Mouse (Mus musculus) heart, embryonic 11.5 days (tissue): ENCODE results near the gene Slc6a9. TPM values are rescaled to one million over a fixed set of nuclear protein-coding genes. Genes with fewer than 3 reads are reported as not detected.

ENCODE experiments used
- ATAC-seq: fragments of 200-750 bp; cut with Nextera tagmentation; replicated peaks from 2 replicates; pipeline ENCODE4 v1.8.0; 2017; ENCODE audit warnings: moderate library complexity; ENCODE audit not compliant: insufficient number of reproducible peaks, low FRiP score, low TSS enrichment
- H3K27ac ChIP-seq: fragments of 300-500 bp; sonication (generic); 2 replicates; pipeline ENCODE4 v1.5.1; 2014; ENCODE audit warnings: mild to moderate bottlenecking, low read depth, low read length
- H3K27me3 ChIP-seq: fragments of 300-500 bp; sonication (generic); 2 replicates; pipeline ENCODE4 v1.6.1; 2014; ENCODE audit warnings: mild to moderate bottlenecking, low read length, mixed read lengths; ENCODE audit not compliant: control insufficient read depth, insufficient read depth
- H3K36me3 ChIP-seq: fragments of 300-500 bp; sonication (generic); 2 replicates; pipeline ENCODE4 v1.6.1; 2014; ENCODE audit warnings: mild to moderate bottlenecking, low read length, moderate library complexity, mixed read lengths; ENCODE audit not compliant: control insufficient read depth, insufficient read depth
- H3K4me1 ChIP-seq: fragments of 300-500 bp; sonication (generic); 2 replicates; pipeline ENCODE4 v1.6.1; 2014; ENCODE audit warnings: low read length; ENCODE audit not compliant: control insufficient read depth, insufficient read depth
- H3K4me2 ChIP-seq: fragments of 300-500 bp; sonication (generic); 2 replicates; pipeline ENCODE4 v1.6.1; 2014; ENCODE audit warnings: mild to moderate bottlenecking, moderate library complexity
- H3K4me3 ChIP-seq: fragments of 300-500 bp; sonication (generic); 2 replicates; pipeline ENCODE4 v1.5.1; 2014; ENCODE audit warnings: low read depth, low read length
- H3K9ac ChIP-seq: fragments of 300-500 bp; sonication (generic); 2 replicates; pipeline ENCODE4 v1.6.1; 2014; ENCODE audit warnings: mild to moderate bottlenecking, low read depth, low read length, moderate library complexity
- H3K9me3 ChIP-seq: fragments of 300-500 bp; sonication (generic); replicated peaks from 2 replicates; pipeline ENCODE4 v1.6.1; 2016; ENCODE audit warnings: low read length; ENCODE audit not compliant: control insufficient read depth
- WGBS: fragments of 180-500 bp; shearing (Covaris S2); extraction: QIAGEN DNeasy Blood & Tissue Kit; methylation state at CpG from one replicate; pipeline ENCODE4 v1.1.7; 2014; ENCODE audit not compliant: insufficient replicate concordance; 5-methylcytosine and 5-hydroxymethylcytosine counted together
- polyA plus RNA-seq: library from polyadenylated mRNA; unstranded; fragments of >200 nt; fragmentation: Nextera tagmentation; extraction: Ambion mirVana; gene quantifications from 2 replicates; pipeline ENCODE4 v1.2.1, GENCODE M21; 2014

Slc6a9 gene
- polyA plus RNA-seq, 1 experiment from 2014 or later: 15.2 TPM

GRCm38 (mm10) chr4:117869317-117869716, 35.0 kb downstream of the Slc6a9 start:
- 75% methylated on average over 9 of the region's 9 CpGs for WGBS
- Histone ChIP-seq H3K27me3 (peaks cover 6% of the 10 kb centered on the region; the same call in 1 of the 2 replicates), H3K9ac (no peak overlapping the region), H3K4me3 (no peak overlapping the region), H3K27ac (no peak overlapping the region), H3K4me1 (peaks cover 11% of the 10 kb centered on the region), H3K9me3 (no peaks in the 10 kb centered on the region), H3K4me2 (no peak overlapping the region), H3K36me3 (no peaks in the 10 kb centered on the region)
- no peak for ATAC-seq

- peaks cover 11% of the 10 kb centered on the region for H3K4me1 ChIP-seq
- no peak overlapping the region for H3K27ac ChIP-seq
- no peaks in the 10 kb centered on the region for H3K36me3 ChIP-seq
- no peak for ATAC-seq
- H3K4me3 ChIP-seq: no peak overlapping the region
- H3K9me3 ChIP-seq: no peaks in the 10 kb centered on the region
- no peak overlapping the region for H3K4me2 ChIP-seq
- H3K9ac ChIP-seq: no peak overlapping the region
- 53% methylated on average over 1 of the region's 1 CpGs for WGBS
- H3K27me3 ChIP-seq: peaks cover 6% of the 10 kb centered on the region; the same call in 1 of the 2 replicates
Measured at GRCm38 (mm10) chr4:117870437-117870836, 36.1 kb downstream of the Slc6a9 start.

- H3K9ac ChIP-seq: no peak overlapping the region
- 44% methylated on average over 7 of the region's 7 CpGs for WGBS
- H3K4me3 ChIP-seq: no peak overlapping the region
- peaks cover 11% of the 10 kb centered on the region for H3K4me1 ChIP-seq
- peaks cover 4% of the 10 kb centered on the region; the same call in 1 of the 2 replicates for H3K27me3 ChIP-seq
- H3K36me3 ChIP-seq: no peaks in the 10 kb centered on the region
- H3K27ac ChIP-seq: no peak overlapping the region
- H3K9me3 ChIP-seq: no peaks in the 10 kb centered on the region
- ATAC-seq: peak; percentile 29; the same call in 1 of the 2 replicates
- peak overlapping the region; percentile 71 for H3K4me2 ChIP-seq
Measured at GRCm38 (mm10) chr4:117871787-117872186, 37.5 kb downstream of the Slc6a9 start.

- Histone ChIP-seq H3K4me1 (peaks cover 11% of the 10 kb centered on the region), H3K9me3 (no peaks in the 10 kb centered on the region), H3K27ac (no peak within 1 kb of the TSS), H3K36me3 (peaks cover 3% of the 10 kb centered on the region; the same call in 1 of the 2 replicates), H3K27me3 (peaks cover 4% of the 10 kb centered on the region; the same call in 1 of the 2 replicates), H3K9ac (peak within 1 kb of the TSS; percentile 39; the same call in 1 of the 2 replicates), H3K4me2 (peak within 1 kb of the TSS; percentile 71), H3K4me3 (peak within 1 kb of the TSS; percentile 34)
- WGBS: 9% methylated on average over 14 of the region's 14 CpGs
- ATAC-seq: peak; percentile 24; the same call in 1 of the 2 replicates
Measured at GRCm38 (mm10) chr4:117872471-117872886, 38.2 kb downstream of the Slc6a9 start, which contains the start of gene Ccdc24. Ccdc24 (minus strand) TSS chr4:117872557.

GRCm38 (mm10) chr4:117873615-117874014, 39.3 kb downstream of the Slc6a9 start:
- H3K4me2 ChIP-seq: no peak overlapping the region
- 88% methylated on average over 9 of the region's 9 CpGs for WGBS
- H3K36me3 ChIP-seq: peaks cover 5% of the 10 kb centered on the region; the same call in 1 of the 2 replicates
- peaks cover 11% of the 10 kb centered on the region; the same call in 1 of the 2 replicates for H3K4me1 ChIP-seq
- H3K4me3 ChIP-seq: no peak overlapping the region
- peaks cover 4% of the 10 kb centered on the region; the same call in 1 of the 2 replicates for H3K27me3 ChIP-seq
- ATAC-seq: no peak
- H3K27ac ChIP-seq: no peak overlapping the region
- no peaks in the 10 kb centered on the region for H3K9me3 ChIP-seq
- H3K9ac ChIP-seq: no peak overlapping the region

- no peak for ATAC-seq
- no peaks in the 10 kb centered on the region for H3K27me3 ChIP-seq
- WGBS: 57% methylated on average over 10 of the region's 10 CpGs
- H3K4me3 ChIP-seq: no peak overlapping the region
- no peaks in the 10 kb centered on the region for H3K4me1 ChIP-seq
- H3K27ac ChIP-seq: no peak overlapping the region
- no peaks in the 10 kb centered on the region for H3K9me3 ChIP-seq
- no peak overlapping the region for H3K4me2 ChIP-seq
- peaks cover 9% of the 10 kb centered on the region for H3K36me3 ChIP-seq
- peak overlapping the region; percentile 28; the same call in 1 of the 2 replicates for H3K9ac ChIP-seq
Measured at GRCm38 (mm10) chr4:117878301-117878700, 44.0 kb downstream of the Slc6a9 start.

GRCm38 (mm10) chr4:117878703-117879102, 44.4 kb downstream of the Slc6a9 start:
- peaks cover 9% of the 10 kb centered on the region for H3K36me3 ChIP-seq

GRCm38 (mm10) chr4:117882701-117883691, 48.7 kb downstream of the Slc6a9 start, which contains the start of gene B4galt2:
B4galt2 (minus strand) TSS chr4:117883487.
- Histone ChIP-seq H3K36me3 (peaks cover 16% of the 10 kb centered on the region), H3K4me1 (peaks cover 11% of the 10 kb centered on the region; the same call in 1 of the 2 replicates), H3K4me2 (peak within 1 kb of the TSS; percentile 92), H3K4me3 (peak within 1 kb of the TSS; percentile 87), H3K27ac (no peak within 1 kb of the TSS), H3K9me3 (no peaks in the 10 kb centered on the region), H3K9ac (peak within 1 kb of the TSS; percentile 85), H3K27me3 (no peaks in the 10 kb centered on the region)
- peak; percentile 18; the same call in 1 of the 2 replicates for ATAC-seq
- WGBS: under 1% methylated on average over 64 of the region's 103 CpGs

More at GRCm38 (mm10) chr4:117878703-117879102, 44.4 kb downstream of the Slc6a9 start:
- no peak overlapping the region; the same call in 1 of the 2 replicates for H3K9ac ChIP-seq
- no peak overlapping the region for H3K4me3 ChIP-seq
- no peaks in the 10 kb centered on the region for H3K27me3 ChIP-seq
- WGBS: 72% methylated on average over 5 of the region's 5 CpGs
- ATAC-seq: no peak
- H3K27ac ChIP-seq: no peak overlapping the region
- H3K4me2 ChIP-seq: no peak overlapping the region
- 0 out of 2 replicates have a peak, but pooled peaks cover 3% of the 10 kb centered on the region for H3K4me1 ChIP-seq
- no peaks in the 10 kb centered on the region for H3K9me3 ChIP-seq
